Mouse (Mus musculus): ENCODE data around the gene Elf4. TPM values are rescaled to one million over a fixed set of nuclear protein-coding genes. Genes with fewer than 3 reads are reported as not detected.

Gene Elf4
- total RNA-seq, 2 experiments from 2014 or later: 5.7 to 6.6 TPM

DNA sequence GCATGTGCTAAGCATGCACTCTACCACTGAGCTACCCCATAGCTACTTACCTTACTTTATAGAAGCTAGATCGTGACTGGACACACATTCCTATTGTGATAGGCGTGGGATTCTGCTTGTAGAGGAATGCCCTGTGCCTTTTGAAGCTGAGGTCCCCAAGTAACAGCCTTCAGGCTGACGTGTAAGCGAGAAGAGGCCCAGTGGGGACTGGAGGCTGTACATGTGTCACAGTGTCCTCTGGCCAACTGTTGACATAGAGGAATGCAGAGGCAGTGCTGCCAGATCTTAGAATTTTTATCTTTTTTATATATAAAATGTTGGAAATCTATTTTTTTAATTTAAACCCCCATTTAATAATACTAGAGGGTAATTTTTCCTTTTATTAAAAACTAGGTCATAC lies 62.9 kb downstream of the Elf4 start:
- DNase-seq: no peak
- intact Hi-C loops (cut with DNase I): no loop called here

DNA sequence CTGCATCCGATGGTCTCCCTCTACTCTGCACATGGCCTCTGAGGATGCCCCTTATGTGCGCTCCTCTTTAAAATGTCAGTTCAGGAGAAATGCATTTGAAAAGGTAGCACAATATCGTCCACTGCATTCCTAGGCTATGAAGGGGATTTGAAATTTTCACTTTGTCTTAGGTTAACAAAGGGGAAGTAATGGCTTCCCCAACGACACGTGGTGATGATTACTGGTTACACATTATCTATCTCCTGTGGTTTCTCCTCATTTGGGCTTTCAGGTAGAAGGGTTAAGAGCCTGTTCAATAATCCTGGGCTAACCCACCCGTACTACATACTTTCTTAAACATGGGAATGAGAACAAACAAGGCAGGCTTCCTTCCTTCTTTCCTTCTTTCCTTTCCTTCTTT lies 73.6 kb downstream of the Elf4 start:
- intact Hi-C loops (cut with DNase I): no loop called here
- DNase-seq: no peak

DNA sequence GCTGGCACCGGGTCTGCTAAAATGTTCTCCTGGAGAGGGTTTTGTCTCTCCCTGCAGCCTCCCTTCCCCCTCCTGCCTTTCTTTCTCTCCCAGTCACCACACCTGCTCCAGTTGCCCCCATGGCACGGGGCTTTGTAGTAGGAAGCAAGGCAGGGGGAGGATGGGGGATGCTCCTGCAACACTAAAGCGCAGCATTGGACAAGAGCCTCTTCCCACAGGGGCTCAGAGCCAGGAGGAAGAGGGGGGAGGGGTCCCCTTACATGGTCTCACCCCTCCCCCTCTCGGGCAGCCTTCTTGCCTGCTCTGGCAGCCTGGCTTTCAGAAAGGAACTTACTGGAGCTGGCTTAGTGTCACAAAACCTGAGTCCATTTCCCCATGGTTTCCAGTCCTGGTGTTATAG lies 77.0 kb downstream of the Elf4 start:
- intact Hi-C loops (cut with DNase I): no loop called here
- no peak for DNase-seq

DNA sequence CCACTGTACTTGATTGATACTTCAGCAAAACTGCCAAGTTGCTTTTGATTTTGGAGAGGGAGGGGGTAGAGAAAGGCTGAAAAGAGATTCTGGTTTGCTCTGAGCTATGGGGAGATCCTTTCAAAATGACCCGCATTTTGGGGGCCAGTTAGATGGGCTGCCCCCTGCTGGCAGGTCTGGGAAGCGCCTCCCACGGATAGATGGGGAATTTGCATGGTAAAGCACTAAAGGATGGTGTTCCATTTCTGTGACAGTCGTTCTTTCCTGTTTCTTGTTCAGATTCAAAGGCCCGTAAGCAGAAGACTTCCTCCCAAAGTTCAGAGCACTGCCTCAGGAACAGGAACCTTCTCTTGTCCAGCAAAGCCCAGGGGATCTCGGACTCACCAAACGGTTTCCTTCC lies 79.3 kb downstream of the Elf4 start:
- peak; percentile 57 to 75 for DNase-seq
- intact Hi-C loops (cut with DNase I): loop anchor here (1.0 to 5.0 kb wide), 3 partner anchors 36 to 389 kb away; no protein-coding TSS in a partner anchor

DNA sequence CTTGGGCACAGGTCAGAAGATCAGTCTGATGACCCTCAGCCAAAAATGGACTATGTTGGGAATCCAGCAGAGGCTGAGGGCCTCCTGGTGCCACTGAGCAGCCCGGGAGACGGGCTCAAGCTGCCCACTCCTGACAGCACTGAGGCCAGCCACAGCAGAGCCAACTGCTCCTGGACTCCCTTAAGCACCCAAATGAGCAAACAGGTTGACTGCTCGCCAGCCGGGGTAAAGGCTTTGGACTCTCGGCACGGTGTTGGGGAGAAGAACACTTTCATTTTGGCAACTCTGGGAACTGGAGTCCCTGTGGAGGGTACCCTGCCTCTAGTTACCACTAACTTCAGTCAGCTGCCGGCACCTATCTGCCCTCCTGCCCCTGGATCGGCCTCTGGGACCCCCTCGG lies 95.1 kb downstream of the Elf4 start:
- no peak for DNase-seq
- intact Hi-C loops (cut with DNase I): no loop called here

DNA sequence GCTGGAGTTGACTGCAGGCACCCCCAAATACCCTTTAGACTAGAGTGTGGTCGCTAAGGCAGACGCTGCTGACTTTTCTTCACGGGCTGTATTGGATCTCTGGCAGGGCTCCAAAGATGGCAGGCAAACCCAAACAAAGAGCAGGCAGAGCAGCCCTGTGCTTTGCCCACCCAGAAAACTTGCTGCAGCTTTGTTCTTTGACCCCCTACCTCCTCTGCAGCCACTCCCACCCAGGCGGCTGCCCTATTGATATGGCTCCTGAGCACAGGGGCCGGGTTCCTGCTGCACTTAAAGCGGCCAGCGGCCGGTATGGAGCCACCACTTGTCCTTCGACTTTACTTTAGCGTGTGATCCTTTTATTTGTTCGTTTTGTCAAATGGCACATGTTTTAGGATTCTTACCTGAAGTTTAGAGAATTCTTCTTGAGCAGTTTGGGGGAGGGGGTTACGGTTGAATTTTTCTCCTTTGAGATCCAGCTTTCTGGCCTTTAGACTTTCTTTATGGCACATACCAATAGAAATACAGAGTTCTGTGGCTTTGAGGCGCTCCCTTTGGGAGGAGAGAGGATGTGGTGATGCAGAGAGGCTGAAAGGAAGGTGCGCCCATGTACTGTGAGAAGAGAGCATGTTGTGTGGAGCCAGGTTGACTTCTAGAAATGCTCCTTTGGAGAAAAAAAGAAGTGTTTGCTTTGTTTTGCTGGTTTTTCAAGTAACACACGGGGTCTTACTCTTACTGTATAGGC lies 96.9 kb downstream of the Elf4 start:
- intact Hi-C loops (cut with DNase I): no loop called here
- DNase-seq: no peak

Other genes with a start within 250 kb of the Elf4 start
- gene Utp14a, start 206.3 kb downstream of the Elf4 start, total RNA-seq (2021): 10 to 100 TPM; 13.8 to 18.8 TPM
- 1 to 10 TPM; 7.6 to 8.5 TPM for gene Bcorl1, start 121.8 kb downstream of the Elf4 start, total RNA-seq (2021)
- 100 to 1,000 TPM; 109 to 116 TPM for gene Aifm1, start 50.4 kb upstream of the Elf4 start, total RNA-seq (2021)
- gene Rab33a, start 56.2 kb upstream of the Elf4 start, total RNA-seq (2021): under 1 TPM in 1 of 2 experiments, not detected in 1; 0.53 TPM
- 1 to 10 TPM; 5.2 to 7.5 TPM for gene Zfp280c, start 131.4 kb upstream of the Elf4 start, total RNA-seq (2021)
- gene Slc25a14, start 160.3 kb upstream of the Elf4 start, total RNA-seq (2021): 1 to 10 TPM; 2.2 to 3.8 TPM
- gene Gpr119, start 211.3 kb upstream of the Elf4 start, total RNA-seq (2021): not detected
- 1 to 10 TPM; 1.5 to 2.6 TPM for gene Rbmx2, start 231.9 kb upstream of the Elf4 start, total RNA-seq (2021)